Mouse (Mus musculus): ENCODE results near the gene Rad51b.

Rad51b gene

DNA sequence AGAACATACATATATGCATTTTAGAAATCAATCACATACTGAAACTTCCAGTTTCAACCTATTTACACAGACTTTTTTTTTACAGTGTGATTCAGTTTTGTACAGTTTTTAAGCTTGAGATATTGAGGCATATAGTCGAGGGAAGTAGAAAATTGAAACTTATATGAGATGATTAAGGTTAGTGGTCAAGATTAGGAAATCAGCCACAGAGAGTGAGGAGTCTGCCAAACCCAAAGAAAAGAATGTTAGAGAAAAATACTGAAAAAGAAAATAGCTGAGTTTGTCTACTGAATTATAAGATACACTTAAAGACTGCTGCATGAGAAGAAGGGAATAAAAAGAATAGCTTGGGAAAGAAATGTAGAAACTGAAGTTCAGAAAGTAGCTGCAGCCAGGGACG lies 280.4 kb downstream of the Rad51b start:
- no peak for DNase-seq (ENCODE audit: low spot score in 2 of 2)

- DNase-seq (ENCODE audit: low spot score in 2 of 2), result no peak
Observed at GRCm38 (mm10) chr12:79579018-79579585, 282.0 kb downstream of the Rad51b start.

GRCm38 (mm10) chr12:79579837-79580236 lies 282.8 kb downstream of the Rad51b start:
- DNase-seq (ENCODE audit: low spot score in 2 of 2), result no peak

DNA sequence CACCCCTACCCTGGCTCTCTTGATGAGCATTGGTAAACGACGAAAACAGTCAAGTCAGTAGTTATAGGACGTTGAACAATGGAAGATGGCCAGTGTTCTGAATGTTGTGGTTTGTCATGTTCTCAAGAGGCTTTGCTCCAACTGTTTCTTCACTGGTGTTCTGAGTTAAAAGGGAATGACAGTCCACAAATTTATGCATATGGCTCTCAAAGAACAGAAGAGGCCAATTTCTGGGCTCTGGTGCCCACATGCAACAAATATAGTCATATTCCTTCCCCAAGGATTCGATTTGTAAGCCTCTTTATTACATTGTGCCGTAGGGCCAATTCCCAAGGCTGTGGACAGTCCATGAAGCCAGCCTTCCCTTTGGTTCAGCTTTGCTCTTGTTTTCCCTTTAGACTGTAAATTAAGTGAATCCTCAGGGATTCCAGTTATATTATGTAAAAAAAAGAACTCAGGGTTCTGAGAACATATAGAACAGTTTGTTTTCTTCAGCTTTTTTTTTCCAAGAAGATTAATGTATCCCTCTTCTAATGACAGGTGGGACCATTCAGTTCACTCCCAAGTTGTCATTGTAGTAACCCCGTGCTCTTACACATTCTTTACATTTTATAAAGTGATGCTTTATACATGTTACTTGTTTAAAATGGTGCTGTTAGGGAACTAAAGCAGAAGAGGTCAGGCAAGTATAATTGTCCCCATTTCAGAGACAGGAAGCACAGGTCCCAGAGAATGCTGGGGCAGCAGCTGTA lies 287.6 kb downstream of the Rad51b start:
- no peak for DNase-seq (ENCODE audit: low spot score in 2 of 2)

DNA sequence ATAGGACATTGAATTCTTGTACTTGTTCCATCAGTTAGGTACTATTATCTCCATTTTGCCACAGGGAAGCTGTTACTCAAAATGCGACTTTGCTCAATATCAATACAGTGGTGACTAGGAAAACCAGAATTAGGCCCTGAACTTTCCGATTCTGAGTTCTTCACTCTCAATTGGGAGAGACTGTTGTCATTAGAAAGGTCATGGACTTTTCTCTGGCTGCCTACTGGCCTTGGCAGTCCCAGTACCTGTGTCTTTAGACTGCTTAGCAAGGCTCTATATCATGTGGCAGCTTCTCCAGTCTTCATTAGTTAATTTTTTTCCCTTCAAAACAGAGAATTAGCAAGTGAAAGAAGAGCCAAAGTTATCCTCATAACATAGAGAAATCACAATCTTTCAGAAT lies 288.3 kb downstream of the Rad51b start:
- DNase-seq (ENCODE audit: low spot score in 2 of 2), result no peak

- no peak for DNase-seq (ENCODE audit: low spot score in 2 of 2)
Observed at GRCm38 (mm10) chr12:79588831-79589230, 291.7 kb downstream of the Rad51b start.

DNA sequence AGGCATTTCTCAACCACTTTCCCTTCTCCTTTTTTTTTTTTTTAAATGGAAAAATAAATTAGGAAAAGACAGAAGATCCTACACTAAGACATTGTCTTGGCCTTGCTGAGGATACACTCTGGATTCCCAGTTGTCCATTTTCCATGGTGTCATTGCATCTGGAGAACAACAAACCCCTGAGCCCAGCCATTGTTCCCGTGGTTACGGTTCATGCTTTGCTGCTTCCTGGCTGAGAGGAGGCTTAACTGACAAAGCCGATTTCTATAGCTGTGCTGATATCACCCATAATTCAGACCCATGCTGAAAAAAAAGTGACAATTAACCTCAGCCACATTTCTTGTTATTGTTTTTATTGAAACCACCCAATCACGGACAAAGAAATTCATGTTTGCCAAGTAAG lies 295.1 kb downstream of the Rad51b start:
- no peak for DNase-seq (ENCODE audit: low spot score in 2 of 2)

- no peak for DNase-seq (ENCODE audit: low spot score in 2 of 2)
Observed at GRCm38 (mm10) chr12:79596842-79597241, 299.8 kb downstream of the Rad51b start.

- no peak for DNase-seq (ENCODE audit: low spot score in 2 of 2)
Observed at GRCm38 (mm10) chr12:79597351-79597750, 300.3 kb downstream of the Rad51b start.

DNA sequence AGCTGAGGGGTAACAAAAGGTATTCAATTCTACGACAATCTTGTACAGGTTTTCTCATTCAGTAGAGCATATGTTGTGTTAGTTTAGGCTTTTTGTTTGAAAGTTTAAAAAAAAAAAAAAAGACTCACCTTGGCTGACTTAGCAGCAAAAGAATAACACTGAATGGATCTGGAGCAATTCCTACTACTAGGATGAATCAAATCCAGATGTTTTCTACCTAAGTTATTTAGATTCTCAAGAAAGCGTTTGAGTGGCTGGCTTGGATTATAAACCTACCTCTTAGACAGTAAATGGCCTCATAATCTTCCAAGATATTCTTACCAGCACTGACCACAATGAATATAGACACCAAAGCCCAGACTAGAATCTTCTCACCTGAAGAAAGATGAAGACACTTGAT lies 300.7 kb downstream of the Rad51b start:
- DNase-seq (ENCODE audit: low spot score in 2 of 2), result no peak

GRCm38 (mm10) chr12:79598496-79598895 lies 301.4 kb downstream of the Rad51b start:
- no peak for DNase-seq (ENCODE audit: low spot score in 2 of 2)

- no peak for DNase-seq (ENCODE audit: low spot score in 2 of 2)
Observed at GRCm38 (mm10) chr12:79598901-79599300, 301.8 kb downstream of the Rad51b start.

DNA sequence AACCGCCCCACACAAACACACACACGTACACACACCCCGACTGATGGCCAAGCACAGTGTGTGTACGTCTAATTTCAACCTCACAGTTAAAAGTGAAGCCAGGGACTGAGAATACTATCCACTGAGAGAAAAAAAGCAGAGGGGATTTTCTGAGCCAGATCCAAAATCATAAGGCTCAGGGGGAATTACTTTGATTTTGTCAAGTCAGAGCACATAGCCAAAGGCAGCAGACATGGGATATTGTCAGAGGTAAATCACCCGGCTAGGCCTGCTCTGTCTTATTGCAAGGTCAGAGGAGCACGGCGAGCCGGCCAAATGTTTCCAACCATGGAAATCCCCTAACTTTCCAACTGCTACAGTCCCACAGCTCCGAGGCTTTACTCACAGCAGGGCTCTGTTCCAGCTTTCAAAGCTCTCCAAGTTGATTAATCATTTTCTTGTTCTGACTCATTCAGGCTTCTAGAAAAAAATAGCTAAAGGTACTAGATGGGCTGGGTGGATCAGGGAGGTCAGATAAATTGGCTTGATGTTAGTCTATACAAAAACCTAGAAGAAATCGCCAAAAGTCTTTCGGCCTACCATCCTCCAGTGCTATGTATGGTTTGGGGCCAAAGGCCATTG lies 303.2 kb downstream of the Rad51b start:
- no peak for DNase-seq (ENCODE audit: low spot score in 2 of 2)

DNA sequence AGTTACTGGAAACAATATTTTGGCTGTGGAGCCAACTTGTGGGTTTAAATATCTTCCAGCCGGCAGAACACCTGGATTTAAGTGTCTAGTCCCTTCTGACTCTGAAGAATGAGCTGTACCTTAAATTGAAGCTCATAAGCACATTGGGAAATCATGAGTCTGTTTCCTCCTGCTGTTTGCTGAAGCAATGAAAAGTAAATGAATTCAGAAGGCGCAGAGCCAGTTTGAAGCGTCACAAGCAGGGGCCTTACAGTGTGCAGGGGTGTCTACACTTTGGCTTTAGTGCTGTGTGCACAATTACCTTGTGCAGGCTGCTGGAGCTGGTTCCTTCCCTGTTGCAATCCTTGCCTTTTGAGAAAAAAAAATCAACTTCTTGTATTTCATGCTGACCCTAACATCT lies 305.6 kb downstream of the Rad51b start:
- no peak for DNase-seq (ENCODE audit: low spot score in 2 of 2)

DNA sequence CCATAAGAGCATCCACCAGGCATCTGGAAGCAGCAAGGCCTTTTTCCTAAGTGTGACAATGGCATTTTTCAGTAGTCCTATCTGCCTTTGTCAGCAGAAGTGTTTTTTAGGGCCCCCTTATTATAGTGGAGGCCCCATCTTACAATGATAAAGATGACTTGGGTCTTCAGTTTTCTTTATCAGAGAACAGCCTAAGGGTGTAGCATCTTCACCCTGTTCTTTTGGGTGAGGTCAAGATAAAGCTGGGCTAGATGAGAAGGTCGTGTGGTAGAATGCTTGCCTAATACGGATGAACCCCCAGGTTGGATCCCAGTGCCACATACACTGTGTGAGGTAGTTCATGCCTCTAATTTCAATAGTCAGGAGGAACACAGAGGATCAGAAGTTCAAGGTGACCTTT lies 307.8 kb downstream of the Rad51b start:
- DNase-seq (ENCODE audit: low spot score in 2 of 2), result no peak

DNA sequence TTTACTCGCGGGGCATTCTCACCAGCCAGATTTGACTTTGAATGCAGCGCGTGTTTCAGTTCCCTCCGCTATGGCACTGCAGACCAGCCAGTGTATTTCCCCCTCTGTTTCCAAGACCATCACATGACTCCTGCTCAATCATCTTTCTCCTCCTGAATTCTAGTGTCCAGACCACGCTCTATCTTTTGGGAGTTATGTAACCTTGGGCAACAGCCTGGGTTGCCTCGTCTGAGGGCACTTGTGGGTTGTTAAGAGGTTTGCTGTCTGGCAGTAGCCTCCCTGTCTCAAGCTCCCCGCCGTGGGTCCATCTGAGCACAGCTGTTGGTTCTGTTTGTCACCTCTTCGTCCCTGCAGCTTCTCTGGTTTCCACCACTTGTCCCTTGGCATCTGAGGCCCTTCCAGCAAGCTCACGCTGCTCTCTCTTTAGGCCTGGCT lies 309.1 kb downstream of the Rad51b start:
- no peak for DNase-seq (ENCODE audit: low spot score in 2 of 2)

- no peak for DNase-seq (ENCODE audit: low spot score in 2 of 2)
Observed at GRCm38 (mm10) chr12:79609399-79610010, 312.4 kb downstream of the Rad51b start.

GRCm38 (mm10) chr12:79610511-79611103 lies 313.5 kb downstream of the Rad51b start:
- no peak for DNase-seq (ENCODE audit: low spot score in 2 of 2)

- DNase-seq (ENCODE audit: low spot score in 2 of 2), result no peak
Observed at GRCm38 (mm10) chr12:79611665-79612064, 314.6 kb downstream of the Rad51b start.

- DNase-seq (ENCODE audit: low spot score in 2 of 2), result peak; percentile 28 to 71
Observed at GRCm38 (mm10) chr12:79612334-79613060, 315.4 kb downstream of the Rad51b start.

GRCm38 (mm10) chr12:79613061-79613788 lies 316.1 kb downstream of the Rad51b start:
- no peak for DNase-seq (ENCODE audit: low spot score in 2 of 2)
